Mouse (Mus musculus) gastrocnemius, postnatal 10 days (tissue): Measurements from ENCODE around the gene Olfr1101. TPM values are rescaled to one million over a fixed set of nuclear protein-coding genes. Genes with fewer than 3 reads are reported as not detected.

Experiments used
- DNase-seq: peaks from one replicate; pipeline ENCODE4 v3.0.0; 2021; ENCODE audit warnings: mixed read lengths
- long read RNA-seq, 2 experiments: library from polyadenylated mRNA; stranded (forward); transcript quantifications; one replicate each; pipeline ENCODE4 v2.0.0; 2021
- total RNA-seq, 2 experiments: library from RNA; stranded (reverse); gene quantifications; 2 replicates each; pipeline ENCODE4 v1.2.3; 2021

Gene Olfr1101
- not detected for total RNA-seq
- long read RNA-seq, experiment 1 = 0 reads
- long read RNA-seq, experiment 2 = 0 reads

- no peak for DNase-seq
Measured at GRCm38 (mm10) chr2:86991121-86991520, at the start of gene Olfr1101. Gene Olfr1101 (minus strand): TSS chr2:86991221.

- DNase-seq = no peak
Measured at GRCm38 (mm10) chr2:87036431-87036830, 45.4 kb upstream of the Olfr1101 start, which contains the start of gene Olfr1105. Gene Olfr1105 (minus strand): TSS chr2:87036531.

GRCm38 (mm10) chr2:87026980-87027379 is 36.0 kb upstream of the Olfr1101 start, which contains the start of gene Olfr1104:
Gene Olfr1104 (minus strand): TSS chr2:87027080.
- DNase-seq = no peak

GRCm38 (mm10) chr2:86998098-86998497 is 7.1 kb upstream of the Olfr1101 start, which contains the start of gene Olfr1102:
Gene Olfr1102 (plus strand): TSS chr2:86998398.
- DNase-seq = no peak

- no peak for DNase-seq
Measured at GRCm38 (mm10) chr2:86979854-86980253, 11.2 kb downstream of the Olfr1101 start, which contains the start of gene Olfr1100. Gene Olfr1100 (minus strand): TSS chr2:86979954.

- DNase-seq = no peak
Measured at GRCm38 (mm10) chr2:86960593-86960992, 30.4 kb downstream of the Olfr1101 start, which contains the start of gene Olfr1099. Gene Olfr1099 (minus strand): TSS chr2:86960693.

Other genes with a start within 250 kb of the Olfr1101 start
- gene Olfr1090, start 232.2 kb downstream of the Olfr1101 start, total RNA-seq = not detected
- gene Olfr1093, start 208.7 kb downstream of the Olfr1101 start, total RNA-seq = not detected
- not detected for gene Olfr141, start 181.2 kb downstream of the Olfr1101 start, total RNA-seq
- not detected for gene Olfr1094, start 166.6 kb downstream of the Olfr1101 start, total RNA-seq
- not detected for gene Olfr1095, start 139.5 kb downstream of the Olfr1101 start, total RNA-seq
- gene Gm13723, start 116.4 kb downstream of the Olfr1101 start, total RNA-seq = not detected
- not detected for gene Olfr1097, start 99.0 kb downstream of the Olfr1101 start, total RNA-seq
- gene Olfr1098, start 66.7 kb downstream of the Olfr1101 start, total RNA-seq = not detected
- gene Olfr1099, start 30.5 kb downstream of the Olfr1101 start, total RNA-seq = not detected
- not detected for gene Olfr1100, start 11.3 kb downstream of the Olfr1101 start, total RNA-seq
- gene Olfr1102, start 7.2 kb upstream of the Olfr1101 start, total RNA-seq = not detected
- gene Olfr1104, start 35.9 kb upstream of the Olfr1101 start, total RNA-seq = not detected
- not detected for gene Olfr1105, start 45.3 kb upstream of the Olfr1101 start, total RNA-seq
- not detected for gene Olfr1106, start 61.1 kb upstream of the Olfr1101 start, total RNA-seq
- gene Olfr1107, start 84.6 kb upstream of the Olfr1101 start, total RNA-seq = not detected
- not detected for gene Olfr1109, start 104.8 kb upstream of the Olfr1101 start, total RNA-seq
- gene Olfr259, start 123.3 kb upstream of the Olfr1101 start, total RNA-seq = not detected
- gene Olfr1110, start 149.1 kb upstream of the Olfr1101 start, total RNA-seq = not detected
- gene Olfr1111, start 161.4 kb upstream of the Olfr1101 start, total RNA-seq = not detected
- not detected for gene Olfr1112, start 196.6 kb upstream of the Olfr1101 start, total RNA-seq
- not detected for gene Olfr1113, start 217.7 kb upstream of the Olfr1101 start, total RNA-seq